Mouse (Mus musculus) myocyte (in vitro differentiated cells): ENCODE data around the gene Dnajc19.

Experiments
- E2F4 ChIP-seq: IDR thresholded peaks from one replicate; pipeline ENCODE4 v1.6.1; 2011; ENCODE audit warnings: mild to moderate bottlenecking, control low read depth, moderate library complexity; ENCODE audit not compliant: insufficient read depth
- MAX ChIP-seq: IDR thresholded peaks from one replicate; pipeline ENCODE4 v1.6.1; 2011; ENCODE audit warnings: low read depth, mild to moderate bottlenecking, control low read depth
- MYOG ChIP-seq, 3 experiments: IDR thresholded peaks; one replicate each; pipeline ENCODE4 v1.6.1; 2011; ENCODE audit warnings: control low read depth in 2 of 3, low read depth in 2 of 3, mild to moderate bottlenecking in 2 of 3; ENCODE audit not compliant: insufficient read length in 2 of 3, control insufficient read depth in 1 of 3, insufficient read depth in 1 of 3
- TCF3 ChIP-seq: IDR thresholded peaks from one replicate; pipeline ENCODE4 v1.6.1; 2011; ENCODE audit warnings: low read depth, control low read depth; ENCODE audit not compliant: insufficient read length

- no peak for TF ChIP-seq E2F4
- TF ChIP-seq MYOG (IDR thresholded peaks at IDR 0.05; ENCODE audit: control insufficient read depth in 1 of 3, insufficient read depth in 1 of 3, insufficient read length in 2 of 3, low read depth in 2 of 3): no peak
- no peak for TF ChIP-seq MAX
- TF ChIP-seq TCF3: no peak
These were observed 45.4 kb downstream of the Dnajc19 start for GRCm38 (mm10) chr3:34035706-34036105.
